7 mouse cellular contexts compared by ENCODE assay signal in the genomic region with DNA sequence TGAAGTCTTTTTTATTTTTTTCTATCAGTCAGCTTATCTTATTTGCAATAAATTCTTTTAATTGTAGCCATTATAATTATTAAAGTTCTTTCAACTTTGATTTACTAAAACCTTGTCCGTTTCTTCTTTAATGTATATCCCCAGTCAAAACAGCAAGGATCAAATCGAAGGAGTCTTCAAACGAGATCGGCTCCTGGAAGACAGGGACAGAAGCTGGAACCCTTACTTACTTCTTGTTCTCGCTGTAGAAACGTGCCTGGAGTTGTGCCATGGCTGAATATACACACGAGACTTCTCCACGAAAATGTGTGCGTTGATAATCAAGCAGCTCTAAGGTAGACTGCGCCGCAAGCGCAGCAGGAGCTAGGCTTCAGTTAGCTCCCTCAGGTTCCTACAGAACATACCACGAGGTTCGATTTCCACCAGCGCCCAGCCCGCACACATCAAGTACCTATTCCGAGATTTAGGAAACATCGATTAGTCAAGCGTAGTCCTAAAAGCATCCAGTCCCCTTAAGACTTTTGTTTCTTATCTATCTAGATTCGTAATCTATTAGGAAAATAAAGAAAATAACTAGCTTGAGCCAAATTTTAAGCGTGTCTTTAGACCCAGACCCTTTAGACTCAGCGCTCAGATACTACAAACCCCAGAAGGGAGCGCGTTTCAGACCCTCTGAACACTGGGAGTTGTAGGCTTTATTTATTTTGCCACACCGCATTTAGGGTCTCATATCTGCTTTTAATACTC. TPM values are rescaled to one million over a fixed set of nuclear protein-coding genes. Genes with fewer than 3 reads are reported as not detected.
DNase-seq lines count a peak whose midpoint lies in the region; ATAC-seq lines count a peak whose summit lies in the region.

No protein-coding gene starts in this region.

- no peaks in the 10 kb centered on the region for H3K27me3 ChIP-seq in limb, embryonic 10.5 days (ENCODE audit: low read depth, poor library complexity, severe bottlenecking)
- no peaks in the 10 kb centered on the region for H3K27me3 ChIP-seq in midbrain, embryonic 12.5 days

- H3K9ac ChIP-seq in midbrain, embryonic 12.5 days (replicated peaks) = peak overlapping the region; percentile 93

- under 1% methylated on average over 25 of the region's 25 CpGs for WGBS in limb, embryonic 10.5 days
- WGBS in midbrain, embryonic 12.5 days = under 1% methylated on average over 25 of the region's 25 CpGs

- H3K27ac ChIP-seq in limb, embryonic 10.5 days = peak overlapping the region; percentile 97
- peak overlapping the region; percentile 98 for H3K27ac ChIP-seq in midbrain, embryonic 12.5 days (replicated peaks)

- peak; percentile 89 for ATAC-seq in midbrain, embryonic 12.5 days (ENCODE audit: low FRiP score, low read depth)

- H3K4me3 ChIP-seq in limb, embryonic 10.5 days = peak overlapping the region; percentile 91
- peak overlapping the region; percentile 94 for H3K4me3 ChIP-seq in midbrain, embryonic 12.5 days

- peaks cover 23% of the 10 kb centered on the region for H3K36me3 ChIP-seq in limb, embryonic 10.5 days
- peaks cover 8% of the 10 kb centered on the region; the same call in 1 of the 2 replicates for H3K36me3 ChIP-seq in midbrain, embryonic 12.5 days

- peak; percentile 55 for DNase-seq in adrenal gland, adult 8-10 months
- peak; percentile 88 for DNase-seq in embryo, embryonic 11 days
- DNase-seq in gastrocnemius, postnatal 36 days = peak; percentile 20 to 38
- peak; percentile 67 for DNase-seq in kidney, adult 18-20 months
- DNase-seq in limb, embryonic 10.5 days (ENCODE audit: low spot score) = peak; percentile 77
- DNase-seq in spleen, adult 12 weeks (ENCODE audit: low spot score) = peak; percentile 49

- H3K4me1 ChIP-seq in limb, embryonic 10.5 days = peaks cover 11% of the 10 kb centered on the region
- peaks cover 7% of the 10 kb centered on the region for H3K4me1 ChIP-seq in midbrain, embryonic 12.5 days

- H3K4me2 ChIP-seq in midbrain, embryonic 12.5 days (replicated peaks) = peak overlapping the region; percentile 86

- H3K9me3 ChIP-seq in limb, embryonic 10.5 days (replicated peaks) = no peaks in the 10 kb centered on the region
- no peaks in the 10 kb centered on the region for H3K9me3 ChIP-seq in midbrain, embryonic 12.5 days

- intact Hi-C loops in gastrocnemius, postnatal 36 days (cut with DNase I) = no loop called here

RNA-seq across cellular contexts. Expression of gene Carf, which starts 0.6 kb away (rescaled TPM):
- 10 to 100 TPM in 3 of 4 experiments, 1 to 10 TPM in 1; 8.9 to 17.9 (median 15.9) TPM for total RNA-seq in adrenal gland, adult 8-10 months (2022)
- 1 to 10 TPM; 3.4 to 4.9 TPM for total RNA-seq in gastrocnemius, postnatal 36 days (2021)
- 4.3 and 6.3 TPM in 2 replicates for polyA plus RNA-seq in limb, embryonic 10.5 days (2016; fragmentation: Nextera tagmentation; extraction: Ambion mirVana)
- polyA plus RNA-seq in midbrain, embryonic 12.5 days (2016; fragmentation: Nextera tagmentation; extraction: Ambion mirVana) = 7.1 and 7.6 TPM in 2 replicates

RNA-seq across cellular contexts. Expression of gene Wdr12, which starts 1.0 kb away (rescaled TPM):
- total RNA-seq in adrenal gland, adult 8-10 months (2022) = 10 to 100 TPM; 14.8 to 20.5 (median 18.5) TPM
- 10 to 100 TPM; 11.0 to 14.9 TPM for total RNA-seq in gastrocnemius, postnatal 36 days (2021)
- 60.4 and 73.0 TPM in 2 replicates for polyA plus RNA-seq in limb, embryonic 10.5 days (2016; fragmentation: Nextera tagmentation; extraction: Ambion mirVana)
- polyA plus RNA-seq in midbrain, embryonic 12.5 days (2016; fragmentation: Nextera tagmentation; extraction: Ambion mirVana) = 43.7 and 46.8 TPM in 2 replicates

RNA-seq across cellular contexts. Expression of gene Ica1l, which starts 54.5 kb away (rescaled TPM):
- 1 to 10 TPM; 2.7 to 3.5 (median 2.9) TPM for total RNA-seq in adrenal gland, adult 8-10 months (2022)
- total RNA-seq in gastrocnemius, postnatal 36 days (2021) = under 1 TPM; 0.39 to 0.48 TPM
- 0.36 and 1.2 TPM in 2 replicates for polyA plus RNA-seq in limb, embryonic 10.5 days (2016; fragmentation: Nextera tagmentation; extraction: Ambion mirVana)
- 6.7 and 6.9 TPM in 2 replicates for polyA plus RNA-seq in midbrain, embryonic 12.5 days (2016; fragmentation: Nextera tagmentation; extraction: Ambion mirVana)

Comparison
In these comparisons a context has a peak if more than half of its experiments do, and no peak if none do; other contexts are left out.
1. Peak in every context shown above with its lines: DNase-seq, ATAC-seq, H3K4me3 ChIP-seq and H3K27ac ChIP-seq.
2. DNase-seq: peak in every context shown above with its lines; median percentile 88 in embryo, embryonic 11 days; 77 in limb, embryonic 10.5 days; 67 in kidney, adult 18-20 months; 55 in adrenal gland, adult 8-10 months; 49 in spleen, adult 12 weeks; 29 in gastrocnemius, postnatal 36 days.